Mouse (Mus musculus) embryonic facial prominence, embryonic 11.5 days (tissue): ENCODE data around the gene Ism2. TPM values are rescaled to one million over a fixed set of nuclear protein-coding genes. Genes with fewer than 3 reads are reported as not detected.

Source experiments
- microRNA-seq: library from miRNA; unstranded; fragments of <30 nt; microRNA quantifications from one replicate; pipeline ENCODE4, GENCODE M21; 2016; ENCODE audit warnings: borderline number of aligned reads
- polyA plus RNA-seq: library from polyadenylated mRNA; unstranded; fragments of >200 nt; fragmentation: Nextera tagmentation; extraction: Ambion mirVana; gene quantifications from 2 replicates; pipeline ENCODE4 v1.2.1, GENCODE M21; 2014

The Ism2 gene
- polyA plus RNA-seq, 1 experiment from 2014 or later = 0.34 TPM

Small RNA genes lying within 50 kb of the gene (microRNA-seq; reads per million reads assigned to microRNA genes)
- not detected for gene Gm47293

Other genes with a start within 250 kb of the Ism2 start
- not detected in 2 replicates for gene Ngb, start 197.2 kb downstream of the Ism2 start, polyA plus RNA-seq
- gene Gstz1, start 152.5 kb downstream of the Ism2 start, polyA plus RNA-seq = 32.0 and 36.9 TPM in 2 replicates
- gene Pomt2, start 151.7 kb downstream of the Ism2 start, polyA plus RNA-seq = 14.3 and 15.1 TPM in 2 replicates
- 0.81 and 1.4 TPM in 2 replicates for gene Samd15, start 100.0 kb downstream of the Ism2 start, polyA plus RNA-seq
- gene Tmed8, start 99.3 kb downstream of the Ism2 start, polyA plus RNA-seq = 2.8 and 2.9 TPM in 2 replicates
- 0.67 and 0.72 TPM in 2 replicates for gene Noxred1, start 61.0 kb downstream of the Ism2 start, polyA plus RNA-seq
- gene Vipas39, start 33.4 kb downstream of the Ism2 start, polyA plus RNA-seq = 61.9 and 62.0 TPM in 2 replicates
- 245 and 266 TPM in 2 replicates for gene Ahsa1, start 33.2 kb downstream of the Ism2 start, polyA plus RNA-seq
- gene Sptlc2, start 88.7 kb upstream of the Ism2 start, polyA plus RNA-seq = 65.0 and 66.1 TPM in 2 replicates
- 303 and 309 TPM in 2 replicates for gene Slirp, start 144.2 kb upstream of the Ism2 start, polyA plus RNA-seq
- gene Alkbh1, start 144.3 kb upstream of the Ism2 start, polyA plus RNA-seq = 33.4 and 42.9 TPM in 2 replicates
- 169 and 176 TPM in 2 replicates for gene Snw1, start 172.6 kb upstream of the Ism2 start, polyA plus RNA-seq
- gene Gm5788, start 195.0 kb upstream of the Ism2 start, polyA plus RNA-seq = not detected in 2 replicates
- gene Gm8300, start 214.6 kb upstream of the Ism2 start, polyA plus RNA-seq = not detected in 2 replicates